Mouse (Mus musculus): ENCODE data around the gene Ccdc181. TPM values are rescaled to one million over a fixed set of nuclear protein-coding genes. Genes with fewer than 3 reads are reported as not detected.

The Ccdc181 gene
- total and polyA plus RNA-seq, 2 experiments from 2014 or later, result 20.1 to 28.1 TPM

- no peak overlapping the region for H3K4me3 ChIP-seq (ENCODE audit: low read depth, low read length)
- DNase-seq (no peak), ATAC-seq (no peak)
- H3K27me3 ChIP-seq (ENCODE audit: insufficient read depth, low read length), result no peaks in the 10 kb centered on the region
- no peak overlapping the region for H3K27ac ChIP-seq (ENCODE audit: low read depth, low read length)
- H3K36me3 ChIP-seq (ENCODE audit: insufficient read depth), result 0 out of 2 replicates have a peak, but pooled peaks cover 4% of the 10 kb centered on the region
- 91% methylated on average over 5 of the region's 5 CpGs for WGBS
- no peaks in the 10 kb centered on the region for H3K9me3 ChIP-seq (ENCODE audit: low read length)
- H3K4me1 ChIP-seq (ENCODE audit: insufficient read depth), result no peaks in the 10 kb centered on the region
- no peak for TF ChIP-seq CTCF (IDR thresholded peaks at IDR 0.05; ENCODE audit: low read depth)
- H3K4me2 ChIP-seq (ENCODE audit: low read depth), result no peak overlapping the region
- H3K9ac ChIP-seq, result no peak overlapping the region
These were observed 43.1 kb downstream of the Ccdc181 start for GRCm38 (mm10) chr1:164318474-164318873.

- Histone ChIP-seq H3K36me3 (ENCODE audit: insufficient read depth) (no peaks in the 10 kb centered on the region), H3K4me2 (ENCODE audit: low read depth) (no peak overlapping the region), H3K9me3 (ENCODE audit: low read length) (no peaks in the 10 kb centered on the region), H3K4me1 (ENCODE audit: insufficient read depth) (no peaks in the 10 kb centered on the region), H3K9ac (no peak overlapping the region), H3K27me3 (ENCODE audit: insufficient read depth, low read length) (no peaks in the 10 kb centered on the region), H3K27ac (ENCODE audit: low read depth, low read length) (0 out of 2 replicates have a peak overlapping the region, but pooled peaks have one; percentile 2), H3K4me3 (ENCODE audit: low read depth, low read length) (no peak overlapping the region)
- WGBS, result 84% methylated on average over 14 of the region's 14 CpGs
- TF ChIP-seq CTCF (IDR thresholded peaks at IDR 0.05; ENCODE audit: low read depth), result no peak
- ATAC-seq (no peak), DNase-seq (no peak)
These were observed 44.3 kb downstream of the Ccdc181 start for GRCm38 (mm10) chr1:164319542-164320140.

GRCm38 (mm10) chr1:164320731-164321130 is 45.3 kb downstream of the Ccdc181 start:
- no peak overlapping the region for H3K4me2 ChIP-seq (ENCODE audit: low read depth)
- no peaks in the 10 kb centered on the region for H3K27me3 ChIP-seq (ENCODE audit: insufficient read depth, low read length)
- H3K4me3 ChIP-seq (ENCODE audit: low read depth, low read length), result no peak overlapping the region
- WGBS, result 41% methylated on average over 5 of the region's 5 CpGs
- H3K27ac ChIP-seq (ENCODE audit: low read depth, low read length), result peak overlapping the region; percentile 45; the same call in 1 of the 2 replicates
- ATAC-seq (peak; percentile 77), DNase-seq (peak; percentile 60)
- no peaks in the 10 kb centered on the region for H3K9me3 ChIP-seq (ENCODE audit: low read length)
- no peak overlapping the region for H3K9ac ChIP-seq
- H3K36me3 ChIP-seq (ENCODE audit: insufficient read depth), result no peaks in the 10 kb centered on the region
- no peaks in the 10 kb centered on the region for H3K4me1 ChIP-seq (ENCODE audit: insufficient read depth)
- TF ChIP-seq CTCF (IDR thresholded peaks at IDR 0.05; ENCODE audit: low read depth), result no peak

GRCm38 (mm10) chr1:164321408-164321807 is 46.0 kb downstream of the Ccdc181 start:
- Histone ChIP-seq H3K9ac (no peak overlapping the region), H3K4me1 (ENCODE audit: insufficient read depth) (no peaks in the 10 kb centered on the region), H3K27me3 (ENCODE audit: insufficient read depth, low read length) (no peaks in the 10 kb centered on the region), H3K4me3 (ENCODE audit: low read depth, low read length) (no peak overlapping the region), H3K36me3 (ENCODE audit: insufficient read depth) (no peaks in the 10 kb centered on the region), H3K27ac (ENCODE audit: low read depth, low read length) (peak overlapping the region; percentile 45; the same call in 1 of the 2 replicates), H3K4me2 (ENCODE audit: low read depth) (no peak overlapping the region), H3K9me3 (ENCODE audit: low read length) (no peaks in the 10 kb centered on the region)
- WGBS, result 58% methylated on average over 10 of the region's 10 CpGs
- ATAC-seq (no peak), DNase-seq (no peak)
- TF ChIP-seq CTCF (IDR thresholded peaks at IDR 0.05; ENCODE audit: low read depth), result no peak

GRCm38 (mm10) chr1:164322987-164323650 is 47.7 kb downstream of the Ccdc181 start:
- TF ChIP-seq CTCF (IDR thresholded peaks at IDR 0.05; ENCODE audit: low read depth), result no peak
- no peak for ATAC-seq
- Histone ChIP-seq H3K4me2 (ENCODE audit: low read depth) (no peak overlapping the region), H3K4me3 (ENCODE audit: low read depth, low read length) (no peak overlapping the region), H3K9ac (no peak overlapping the region), H3K4me1 (ENCODE audit: insufficient read depth) (no peaks in the 10 kb centered on the region), H3K27me3 (ENCODE audit: insufficient read depth, low read length) (no peaks in the 10 kb centered on the region), H3K27ac (ENCODE audit: low read depth, low read length) (no peak overlapping the region), H3K9me3 (ENCODE audit: low read length) (no peaks in the 10 kb centered on the region), H3K36me3 (ENCODE audit: insufficient read depth) (0 out of 2 replicates have a peak, but pooled peaks cover under 1% of the 10 kb centered on the region)
- 87% methylated on average over 8 of the region's 8 CpGs for WGBS
- no peak for DNase-seq

- Histone ChIP-seq H3K27ac (ENCODE audit: low read depth, low read length) (no peak overlapping the region), H3K9me3 (ENCODE audit: low read length) (no peaks in the 10 kb centered on the region), H3K4me1 (ENCODE audit: insufficient read depth) (no peaks in the 10 kb centered on the region), H3K4me3 (ENCODE audit: low read depth, low read length) (no peak overlapping the region), H3K27me3 (ENCODE audit: insufficient read depth, low read length) (no peaks in the 10 kb centered on the region), H3K36me3 (ENCODE audit: insufficient read depth) (0 out of 2 replicates have a peak, but pooled peaks cover 3% of the 10 kb centered on the region), H3K4me2 (ENCODE audit: low read depth) (no peak overlapping the region), H3K9ac (no peak overlapping the region)
- DNase-seq (no peak), ATAC-seq (no peak)
- 88% methylated on average over 4 of the region's 4 CpGs for WGBS
- no peak for TF ChIP-seq CTCF (IDR thresholded peaks at IDR 0.05; ENCODE audit: low read depth)
These were observed 48.8 kb downstream of the Ccdc181 start for GRCm38 (mm10) chr1:164324221-164324620.

- ATAC-seq (no peak), DNase-seq (no peak)
- H3K4me2 ChIP-seq (ENCODE audit: low read depth), result no peak overlapping the region
- no peaks in the 10 kb centered on the region for H3K9me3 ChIP-seq (ENCODE audit: low read length)
- H3K4me1 ChIP-seq (ENCODE audit: insufficient read depth), result no peaks in the 10 kb centered on the region
- 79% methylated on average over 2 of the region's 2 CpGs for WGBS
- H3K27ac ChIP-seq (ENCODE audit: low read depth, low read length), result no peak overlapping the region
- no peak overlapping the region for H3K4me3 ChIP-seq (ENCODE audit: low read depth, low read length)
- H3K9ac ChIP-seq, result no peak overlapping the region
- H3K27me3 ChIP-seq (ENCODE audit: insufficient read depth, low read length), result no peaks in the 10 kb centered on the region
- 0 out of 2 replicates have a peak, but pooled peaks cover 3% of the 10 kb centered on the region for H3K36me3 ChIP-seq (ENCODE audit: insufficient read depth)
- no peak for TF ChIP-seq CTCF (IDR thresholded peaks at IDR 0.05; ENCODE audit: low read depth)
These were observed 49.5 kb downstream of the Ccdc181 start for GRCm38 (mm10) chr1:164324878-164325277.

All from forebrain, postnatal 0 days (tissue).